Mouse (Mus musculus): ENCODE data around the gene Zcchc24.

The Zcchc24 gene

DNA sequence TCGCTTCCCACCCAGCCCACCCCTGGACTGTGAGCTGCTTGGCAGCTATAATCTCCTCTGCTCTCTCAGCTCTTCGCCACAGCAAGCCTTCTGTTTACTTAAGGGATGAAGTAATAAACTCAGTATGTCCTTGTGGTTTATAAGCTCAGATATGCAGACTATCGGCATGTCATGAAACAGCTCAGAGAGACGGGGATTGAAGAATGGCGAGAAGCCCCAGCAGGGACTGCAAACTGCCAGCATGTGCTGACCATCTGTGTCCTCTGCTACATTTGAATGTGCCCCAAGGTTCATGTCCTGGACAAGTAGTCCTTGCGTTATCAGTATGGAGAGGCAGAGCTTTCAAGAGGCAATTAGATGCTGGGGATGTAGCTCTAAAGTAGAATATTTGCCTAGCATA lies 7.5 kb upstream of the Zcchc24 start:
- DNase-seq (ENCODE audit: low spot score) = no peak

GRCm38 (mm10) chr14:25774100-25774499 lies 5.3 kb upstream of the Zcchc24 start:
- no peak for DNase-seq (ENCODE audit: low spot score)

DNA sequence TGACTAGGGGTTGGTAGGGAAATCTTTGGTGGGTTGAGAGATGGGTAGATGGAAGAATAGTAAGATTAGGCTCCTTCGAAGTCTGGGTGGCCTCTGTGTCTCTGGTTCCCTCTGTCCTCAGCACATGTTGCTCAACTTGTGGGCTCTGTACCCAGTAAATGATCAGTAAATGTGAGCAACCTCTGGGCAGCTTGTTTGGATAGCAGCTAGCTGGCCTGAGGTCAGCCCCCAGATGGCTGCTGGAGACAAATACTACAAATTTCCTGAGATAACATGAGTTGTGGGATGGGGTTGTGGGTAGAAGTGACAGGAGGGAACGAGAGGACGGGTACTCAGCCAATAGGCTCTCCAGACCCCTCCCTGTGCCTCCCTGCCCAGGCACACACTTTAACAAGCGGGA lies 4.2 kb upstream of the Zcchc24 start:
- no peak for DNase-seq (ENCODE audit: low spot score)

DNA sequence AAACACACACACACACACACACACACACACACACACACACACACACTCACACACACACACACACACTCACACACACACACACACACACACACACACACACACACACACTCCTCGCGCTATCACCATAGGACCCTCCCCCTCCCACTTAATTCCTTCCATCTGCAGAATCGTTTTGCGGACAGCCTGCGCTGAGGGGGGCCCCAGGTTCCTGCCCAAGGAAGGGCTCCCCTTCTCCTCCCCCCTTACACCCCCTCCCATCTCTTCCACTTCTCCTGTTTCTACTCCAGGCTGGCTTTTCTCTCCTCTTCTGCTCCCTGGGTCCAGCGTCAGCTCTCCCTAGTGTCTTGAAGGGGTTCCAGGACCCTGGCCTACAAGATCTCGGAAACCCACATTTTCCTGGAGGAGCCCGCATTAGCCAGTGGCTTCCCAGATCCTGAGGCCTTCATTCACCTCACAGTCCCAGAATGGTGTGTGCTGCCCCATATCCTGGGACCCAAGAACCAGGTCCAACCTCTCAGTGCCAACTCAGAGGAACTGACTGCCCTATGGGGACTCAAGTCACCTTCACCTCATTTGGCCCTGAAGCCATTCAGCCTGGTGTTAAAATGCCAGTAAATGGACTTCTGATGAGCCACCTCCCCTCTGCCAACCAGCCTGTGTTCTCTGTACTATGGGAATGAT lies 927 bp upstream of the Zcchc24 start:
- no peak for DNase-seq (ENCODE audit: low spot score)

- DNase-seq (ENCODE audit: low spot score) = no peak
Measured at GRCm38 (mm10) chr14:25768261-25768893, 462 bp downstream of the Zcchc24 start.

GRCm38 (mm10) chr14:25767725-25768203 lies 1.1 kb downstream of the Zcchc24 start:
- no peak for DNase-seq (ENCODE audit: low spot score)

DNA sequence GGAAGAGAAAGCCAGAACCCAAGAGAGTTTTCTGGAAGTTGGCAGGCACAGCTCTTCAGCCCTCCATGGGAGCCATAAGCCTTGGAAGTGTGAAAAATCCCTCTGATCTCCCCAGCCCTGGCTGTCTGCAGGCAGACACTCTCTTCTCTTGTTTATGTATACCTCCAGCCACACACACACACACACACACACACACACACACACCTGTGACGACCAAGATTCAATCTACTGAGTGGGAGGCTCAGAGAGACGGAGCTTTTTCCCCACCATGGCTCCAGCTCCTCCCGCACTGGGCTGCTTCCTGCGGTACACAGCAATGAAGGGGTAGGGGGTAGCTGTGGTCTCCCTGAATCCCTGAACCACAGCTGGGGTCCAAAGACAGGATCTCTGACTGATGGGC lies 2.4 kb downstream of the Zcchc24 start:
- no peak for DNase-seq (ENCODE audit: low spot score)

- no peak for DNase-seq (ENCODE audit: low spot score)
Measured at GRCm38 (mm10) chr14:25765921-25766320, 2.9 kb downstream of the Zcchc24 start.

- DNase-seq (ENCODE audit: low spot score) = no peak
Measured at GRCm38 (mm10) chr14:25765146-25765545, 3.7 kb downstream of the Zcchc24 start.

DNA sequence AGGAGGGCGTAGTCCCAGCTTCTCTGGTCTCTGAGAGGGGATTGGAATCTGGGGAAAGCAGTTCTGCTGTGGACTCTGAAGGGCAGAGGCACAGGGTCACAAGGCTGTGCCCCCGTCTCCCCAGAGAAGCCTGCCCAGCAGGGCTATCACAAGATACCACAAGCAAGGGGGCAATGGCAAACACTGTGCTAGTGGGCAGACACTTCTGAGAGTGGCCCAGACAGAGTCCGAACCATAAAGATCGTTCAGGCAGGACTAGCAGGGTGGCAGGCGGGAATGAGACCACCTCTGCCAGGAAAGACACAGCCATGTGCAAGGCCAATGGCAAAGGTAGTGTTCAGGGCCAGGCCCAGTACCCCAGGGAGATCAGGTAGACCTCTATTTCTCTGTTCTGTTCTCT lies 7.7 kb downstream of the Zcchc24 start:
- no peak for DNase-seq (ENCODE audit: low spot score)

- DNase-seq (ENCODE audit: low spot score) = no peak
Measured at GRCm38 (mm10) chr14:25759981-25760537, 8.8 kb downstream of the Zcchc24 start.

GRCm38 (mm10) chr14:25759551-25759950 lies 9.3 kb downstream of the Zcchc24 start:
- no peak for DNase-seq (ENCODE audit: low spot score)

GRCm38 (mm10) chr14:25757917-25758316 lies 10.9 kb downstream of the Zcchc24 start:
- no peak for DNase-seq (ENCODE audit: low spot score)

DNA sequence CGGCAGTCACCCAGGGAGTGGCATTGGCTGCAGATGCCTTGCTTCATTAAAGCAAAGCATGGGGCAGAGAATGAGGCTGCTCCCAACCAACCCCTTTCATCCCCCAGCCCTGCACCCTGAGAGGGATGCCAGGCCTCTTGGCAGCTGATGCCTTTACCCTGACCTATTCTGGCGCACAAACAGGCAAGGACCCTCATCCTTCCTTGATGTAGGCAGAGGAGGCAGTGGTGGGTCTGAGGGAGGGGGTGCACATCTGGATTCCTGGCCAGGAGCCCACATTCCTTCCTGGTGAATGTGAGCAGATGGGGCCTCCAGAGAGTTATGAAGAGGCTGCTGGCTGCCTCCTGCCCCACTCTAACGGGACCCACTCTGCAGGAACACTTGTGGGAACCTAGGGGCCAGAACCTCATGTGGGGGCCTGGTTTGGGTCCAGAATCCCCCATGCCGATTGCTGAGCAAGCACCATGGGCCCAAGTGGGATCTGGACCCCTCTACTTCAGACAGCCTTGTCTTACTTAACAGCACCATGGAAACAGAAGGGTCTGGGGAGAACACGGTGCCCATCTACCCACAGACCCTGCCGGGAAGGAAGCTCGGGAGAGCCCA lies 12.4 kb downstream of the Zcchc24 start:
- no peak for DNase-seq (ENCODE audit: low spot score)

DNA sequence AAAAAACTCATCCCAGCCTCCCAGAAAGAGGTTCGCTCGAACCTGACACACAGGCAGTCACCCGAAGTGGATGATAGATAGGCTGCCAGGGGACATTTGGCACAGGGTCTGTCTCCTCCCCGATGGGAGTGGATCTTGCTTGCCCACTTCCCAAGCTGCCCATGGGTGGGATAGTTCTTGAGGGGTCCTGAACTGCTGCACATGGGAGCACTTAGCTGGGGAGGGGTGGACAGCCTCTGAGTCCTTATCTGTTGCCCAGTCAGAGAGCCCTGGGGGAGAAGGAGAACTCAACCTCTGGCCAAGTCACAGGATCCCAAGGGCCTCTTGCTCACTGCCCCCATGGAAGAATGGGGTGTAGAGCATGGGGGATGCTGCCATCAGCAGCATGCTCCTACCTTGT lies 13.3 kb downstream of the Zcchc24 start:
- no peak for DNase-seq (ENCODE audit: low spot score)

GRCm38 (mm10) chr14:25754531-25755484 lies 14.0 kb downstream of the Zcchc24 start:
- DNase-seq (ENCODE audit: low spot score) = no peak

GRCm38 (mm10) chr14:25753021-25753420 lies 15.8 kb downstream of the Zcchc24 start:
- no peak for DNase-seq (ENCODE audit: low spot score)

GRCm38 (mm10) chr14:25751067-25751466 lies 17.8 kb downstream of the Zcchc24 start:
- DNase-seq (ENCODE audit: low spot score) = no peak

- DNase-seq (ENCODE audit: low spot score) = no peak
Measured at GRCm38 (mm10) chr14:25750448-25751015, 18.3 kb downstream of the Zcchc24 start.

- DNase-seq (ENCODE audit: low spot score) = no peak
Measured at GRCm38 (mm10) chr14:25749143-25749909, 19.5 kb downstream of the Zcchc24 start.

Data from layer of hippocampus, adult 9-10 months (tissue).